Mouse (Mus musculus): ENCODE measurements around the gene Sbp. TPM values are rescaled to one million over a fixed set of nuclear protein-coding genes. Genes with fewer than 3 reads are reported as not detected.

Sbp gene
- polyA plus RNA-seq (2012; ENCODE audit: low replicate concordance) = not detected in 2 replicates

DNA sequence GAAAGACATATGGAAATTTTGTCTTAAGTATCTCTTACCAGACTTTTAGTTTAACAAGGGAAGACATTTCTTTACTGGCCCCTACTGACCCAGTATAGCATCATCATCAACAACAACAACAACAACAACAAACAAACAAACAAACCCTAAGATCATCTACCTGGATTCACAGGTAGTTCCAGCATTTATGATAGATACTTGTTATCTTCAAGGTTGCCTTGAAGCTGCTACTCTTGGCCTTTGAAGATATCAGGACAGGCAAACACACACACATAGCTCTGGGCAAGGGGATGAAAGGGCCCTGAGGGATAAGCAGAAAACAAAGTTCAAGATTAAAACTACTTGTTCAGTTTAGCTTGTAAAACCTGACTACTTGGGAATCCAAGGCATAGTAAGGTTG lies at the start of gene Sbp:
Gene Sbp (plus strand): TSS at position 301 of the 400 bp plus-strand sequence.

DNA sequence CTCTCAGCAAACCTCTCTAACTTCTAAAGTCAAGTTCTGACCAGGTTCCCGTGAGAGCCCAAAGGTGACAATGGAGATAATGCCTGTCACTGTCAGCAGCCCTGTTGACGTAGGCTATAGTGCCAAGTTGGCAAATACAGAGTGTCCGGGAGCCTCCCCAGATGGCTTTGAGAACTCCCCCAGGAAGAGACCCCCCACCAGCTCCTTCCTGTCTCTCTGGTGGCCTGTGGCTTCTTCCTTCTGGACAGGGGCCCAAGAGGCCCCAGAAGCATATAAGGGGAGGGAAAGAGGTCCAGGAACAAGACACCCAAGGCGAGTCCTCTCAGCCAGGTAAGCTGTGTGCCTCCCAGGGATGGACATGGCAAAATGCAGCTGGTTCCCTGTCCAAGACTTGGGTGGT lies 24.3 kb upstream of the Sbp start, which contains the start of gene Dcpp3:
Gene Dcpp3 (plus strand): TSS at position 301 of the 400 bp plus-strand sequence.

GRCm38 (mm10) chr17:23955174-23955573 lies 13.7 kb downstream of the Sbp start, which contains the start of gene Sbpl:
Gene Sbpl, minus strand, starts transcription at chr17:23955274.

GRCm38 (mm10) chr17:23980297-23980909 lies 38.9 kb downstream of the Sbp start, which contains the start of gene Prss30:
Gene Prss30, minus strand, starts transcription at chr17:23980566.

Other genes with a start within 250 kb of the Sbp start
- not detected in 2 replicates for gene 1520401A03Rik, start 218.9 kb upstream of the Sbp start, polyA plus RNA-seq (2012; ENCODE audit: low replicate concordance)
- gene Pkmyt1, start 215.3 kb upstream of the Sbp start, polyA plus RNA-seq (2012; ENCODE audit: low replicate concordance) = 73.1 and 119 TPM in 2 replicates
- 3.4 and 7.7 TPM in 2 replicates for gene Paqr4, start 200.8 kb upstream of the Sbp start, polyA plus RNA-seq (2012; ENCODE audit: low replicate concordance)
- 0.36 and 1.4 TPM in 2 replicates for gene Kremen2, start 195.8 kb upstream of the Sbp start, polyA plus RNA-seq (2012; ENCODE audit: low replicate concordance)
- gene Flywch1, start 170.1 kb upstream of the Sbp start, polyA plus RNA-seq (2012; ENCODE audit: low replicate concordance) = 45.9 and 68.9 TPM in 2 replicates
- 2.9 and 5.6 TPM in 2 replicates for gene Flywch2, start 155.6 kb upstream of the Sbp start, polyA plus RNA-seq (2012; ENCODE audit: low replicate concordance)
- gene Srrm2, start 151.1 kb upstream of the Sbp start, polyA plus RNA-seq (2012; ENCODE audit: low replicate concordance) = 277 and 500 TPM in 2 replicates
- gene Elob, start 112.5 kb upstream of the Sbp start, polyA plus RNA-seq (2012; ENCODE audit: low replicate concordance) = 50.9 and 630 TPM in 2 replicates
- gene Prss33, start 105.6 kb upstream of the Sbp start, polyA plus RNA-seq (2012; ENCODE audit: low replicate concordance) = 0.54 and 1.6 TPM in 2 replicates
- 0.10 TPM in 1 of 2 replicates, not detected in the other for gene Prss32, start 97.8 kb upstream of the Sbp start, polyA plus RNA-seq (2012; ENCODE audit: low replicate concordance)
- gene Prss41, start 97.5 kb upstream of the Sbp start, polyA plus RNA-seq (2012; ENCODE audit: low replicate concordance) = 2.9 and 3.0 TPM in 2 replicates
- gene Prss21, start 73.6 kb upstream of the Sbp start, polyA plus RNA-seq (2012; ENCODE audit: low replicate concordance) = 0.15 TPM in 1 of 2 replicates, not detected in the other
- gene Dcpp1, start 60.8 kb upstream of the Sbp start, polyA plus RNA-seq (2012; ENCODE audit: low replicate concordance) = not detected in 2 replicates
- gene Dcpp2, start 60.8 kb upstream of the Sbp start, polyA plus RNA-seq (2012; ENCODE audit: low replicate concordance) = not detected in 2 replicates
- not detected in 2 replicates for gene Dcpp3, start 24.2 kb upstream of the Sbp start, polyA plus RNA-seq (2012; ENCODE audit: low replicate concordance)
- not detected in 2 replicates for gene Sbpl, start 13.6 kb downstream of the Sbp start, polyA plus RNA-seq (2012; ENCODE audit: low replicate concordance)
- gene Prss30, start 38.9 kb downstream of the Sbp start, polyA plus RNA-seq (2012; ENCODE audit: low replicate concordance) = 0.91 and 1.5 TPM in 2 replicates
- gene Prss22, start 56.4 kb downstream of the Sbp start, polyA plus RNA-seq (2012; ENCODE audit: low replicate concordance) = 0.17 TPM in 1 of 2 replicates, not detected in the other
- gene Prss27, start 96.5 kb downstream of the Sbp start, polyA plus RNA-seq (2012; ENCODE audit: low replicate concordance) = not detected in 2 replicates
- gene Kctd5, start 131.8 kb downstream of the Sbp start, polyA plus RNA-seq (2012; ENCODE audit: low replicate concordance) = 10.8 and 27.4 TPM in 2 replicates
- gene Pdpk1, start 209.3 kb downstream of the Sbp start, polyA plus RNA-seq (2012; ENCODE audit: low replicate concordance) = 24.5 and 115 TPM in 2 replicates
- gene Amdhd2, start 222.1 kb downstream of the Sbp start, polyA plus RNA-seq (2012; ENCODE audit: low replicate concordance) = 69.6 and 100.0 TPM in 2 replicates
- 50.6 and 331 TPM in 2 replicates for gene Atp6v0c, start 228.0 kb downstream of the Sbp start, polyA plus RNA-seq (2012; ENCODE audit: low replicate concordance)